Comparison of ENCODE assay signal across 7 mouse cellular contexts in genomic region chr11:5787671-5788055, GRCm38 (mm10). TPM values are rescaled to one million over a fixed set of nuclear protein-coding genes. Genes with fewer than 3 reads are reported as not detected.
DNase-seq lines count a peak whose midpoint lies in the region; ATAC-seq and TF ChIP-seq lines count a peak whose summit lies in the region.

No protein-coding gene starts in this region.

- no peaks in the 10 kb centered on the region for H3K27me3 ChIP-seq in neural tube, embryonic 11.5 days (ENCODE audit: control insufficient read depth, insufficient read depth, low read length)
- no peaks in the 10 kb centered on the region for H3K27me3 ChIP-seq in forebrain, embryonic 13.5 days
- no peaks in the 10 kb centered on the region for H3K27me3 ChIP-seq in liver, embryonic 13.5 days
- no peaks in the 10 kb centered on the region for H3K27me3 ChIP-seq in stomach, postnatal 0 days (ENCODE audit: control insufficient read depth, insufficient read depth, low read length)

- 39% methylated on average over 8 of the region's 8 CpGs for WGBS in neural tube, embryonic 11.5 days
- WGBS in forebrain, embryonic 13.5 days: 38% methylated on average over 8 of the region's 8 CpGs
- WGBS in liver, embryonic 13.5 days (ENCODE audit: insufficient replicate concordance): 22% methylated on average over 8 of the region's 8 CpGs
- 30% methylated on average over 8 of the region's 8 CpGs for WGBS in stomach, postnatal 0 days

- TF ChIP-seq EP300 in stomach, postnatal 0 days (optimal IDR thresholded peaks at IDR 0.05): no peak

- H3K27ac ChIP-seq in neural tube, embryonic 11.5 days (ENCODE audit: low read depth, low read length): peak overlapping the region; percentile 76; the same call in 1 of the 2 replicates
- peak overlapping the region; percentile 82 for H3K27ac ChIP-seq in forebrain, embryonic 13.5 days
- H3K27ac ChIP-seq in liver, embryonic 13.5 days: peak overlapping the region; percentile 98
- H3K27ac ChIP-seq in stomach, postnatal 0 days (replicated peaks): peak overlapping the region; percentile 97

- H3K4me1 ChIP-seq in neural tube, embryonic 11.5 days (ENCODE audit: control insufficient read depth, insufficient read depth, low read length): peaks cover 13% of the 10 kb centered on the region
- H3K4me1 ChIP-seq in forebrain, embryonic 13.5 days: peaks cover 23% of the 10 kb centered on the region
- H3K4me1 ChIP-seq in liver, embryonic 13.5 days (replicated peaks): peaks cover 56% of the 10 kb centered on the region
- H3K4me1 ChIP-seq in stomach, postnatal 0 days (replicated peaks; ENCODE audit: control insufficient read depth, insufficient read depth): peaks cover 5% of the 10 kb centered on the region; the same call in 1 of the 2 replicates

- H3K9me3 ChIP-seq in neural tube, embryonic 11.5 days (ENCODE audit: control insufficient read depth, low read length): no peaks in the 10 kb centered on the region
- H3K9me3 ChIP-seq in forebrain, embryonic 13.5 days (replicated peaks): no peaks in the 10 kb centered on the region
- no peaks in the 10 kb centered on the region for H3K9me3 ChIP-seq in liver, embryonic 13.5 days (replicated peaks)
- H3K9me3 ChIP-seq in stomach, postnatal 0 days (ENCODE audit: control insufficient read depth, low read length): no peaks in the 10 kb centered on the region

- DNase-seq in neural tube, embryonic 11.5 days (ENCODE audit: low spot score): no peak
- DNase-seq in neural tube, embryonic 10.5 days (ENCODE audit: extremely low spot score, low spot score): no peak
- no peak for DNase-seq in liver, embryonic 13.5 days
- no peak for DNase-seq in stomach, postnatal 0 days (ENCODE audit: low spot score)
- no peak for DNase-seq in cerebellum, postnatal 10 days
- no peak for DNase-seq in yolk sac, embryonic 10.5 days (ENCODE audit: low spot score)

- ATAC-seq in neural tube, embryonic 11.5 days (ENCODE audit: insufficient read depth, low FRiP score, low TSS enrichment): no peak
- no peak for ATAC-seq in forebrain, embryonic 13.5 days
- no peak for ATAC-seq in liver, embryonic 13.5 days (ENCODE audit: low read depth)
- ATAC-seq in stomach, postnatal 0 days (ENCODE audit: low FRiP score, low TSS enrichment): no peak

- peaks cover 3% of the 10 kb centered on the region; the same call in 1 of the 2 replicates for H3K36me3 ChIP-seq in neural tube, embryonic 11.5 days (ENCODE audit: control insufficient read depth, insufficient read depth, low read length)
- peaks cover 16% of the 10 kb centered on the region for H3K36me3 ChIP-seq in forebrain, embryonic 13.5 days (ENCODE audit: poor library complexity, severe bottlenecking)
- H3K36me3 ChIP-seq in liver, embryonic 13.5 days: peaks cover 18% of the 10 kb centered on the region
- 0 out of 2 replicates have a peak, but pooled peaks cover 11% of the 10 kb centered on the region for H3K36me3 ChIP-seq in stomach, postnatal 0 days (ENCODE audit: control insufficient read depth, insufficient read depth, low read length)

- peak overlapping the region; percentile 90 for H3K4me3 ChIP-seq in neural tube, embryonic 11.5 days (ENCODE audit: low read depth, low read length)
- H3K4me3 ChIP-seq in forebrain, embryonic 13.5 days: peak overlapping the region; percentile 94
- H3K4me3 ChIP-seq in liver, embryonic 13.5 days (replicated peaks): peak overlapping the region; percentile 78
- peak overlapping the region; percentile 90 for H3K4me3 ChIP-seq in stomach, postnatal 0 days (ENCODE audit: low read depth, low read length)

- TF ChIP-seq CTCF in stomach, postnatal 0 days (IDR thresholded peaks at IDR 0.05; ENCODE audit: low read depth): no peak

- peak overlapping the region; percentile 65 for H3K4me2 ChIP-seq in neural tube, embryonic 11.5 days (ENCODE audit: low read depth)
- peak overlapping the region; percentile 95 for H3K4me2 ChIP-seq in forebrain, embryonic 13.5 days
- peak overlapping the region; percentile 85 for H3K4me2 ChIP-seq in liver, embryonic 13.5 days
- H3K4me2 ChIP-seq in stomach, postnatal 0 days (replicated peaks; ENCODE audit: low read depth): peak overlapping the region; percentile 85

- H3K9ac ChIP-seq in neural tube, embryonic 11.5 days (ENCODE audit: low read length): peak overlapping the region; percentile 89
- peak overlapping the region; percentile 88 for H3K9ac ChIP-seq in forebrain, embryonic 13.5 days
- H3K9ac ChIP-seq in liver, embryonic 13.5 days: peak overlapping the region; percentile 81
- peak overlapping the region; percentile 86 for H3K9ac ChIP-seq in stomach, postnatal 0 days (ENCODE audit: low read length)

RNA-seq across cellular contexts. Expression of gene Dbnl, which starts 0.6 kb away (rescaled TPM):
- polyA plus RNA-seq in neural tube, embryonic 11.5 days (2014; fragmentation: Nextera tagmentation; extraction: Ambion mirVana): 149 and 156 TPM in 2 replicates
- polyA plus RNA-seq in forebrain, embryonic 13.5 days (2015; fragmentation: Nextera tagmentation; extraction: Ambion mirVana): 133 and 136 TPM in 2 replicates
- polyA plus RNA-seq in liver, embryonic 13.5 days (2015; fragmentation: Nextera tagmentation; extraction: Ambion mirVana): 57.5 and 64.4 TPM in 2 replicates
- 99.8 and 104 TPM in 2 replicates for polyA plus RNA-seq in stomach, postnatal 0 days (2015; fragmentation: Nextera tagmentation; extraction: Ambion mirVana)

RNA-seq across cellular contexts. Expression of gene Pgam2, which starts 15.9 kb away (rescaled TPM):
- 17.4 and 20.5 TPM in 2 replicates for polyA plus RNA-seq in neural tube, embryonic 11.5 days (2014; fragmentation: Nextera tagmentation; extraction: Ambion mirVana)
- polyA plus RNA-seq in forebrain, embryonic 13.5 days (2015; fragmentation: Nextera tagmentation; extraction: Ambion mirVana): 1.2 and 3.1 TPM in 2 replicates
- 1.7 and 3.3 TPM in 2 replicates for polyA plus RNA-seq in liver, embryonic 13.5 days (2015; fragmentation: Nextera tagmentation; extraction: Ambion mirVana)
- polyA plus RNA-seq in stomach, postnatal 0 days (2015; fragmentation: Nextera tagmentation; extraction: Ambion mirVana): 2.8 and 3.9 TPM in 2 replicates

RNA-seq across cellular contexts. Expression of gene Urgcp, which starts 25.5 kb away (rescaled TPM):
- 14.4 and 16.5 TPM in 2 replicates for polyA plus RNA-seq in neural tube, embryonic 11.5 days (2014; fragmentation: Nextera tagmentation; extraction: Ambion mirVana)
- polyA plus RNA-seq in forebrain, embryonic 13.5 days (2015; fragmentation: Nextera tagmentation; extraction: Ambion mirVana): 24.9 and 25.7 TPM in 2 replicates
- polyA plus RNA-seq in liver, embryonic 13.5 days (2015; fragmentation: Nextera tagmentation; extraction: Ambion mirVana): 9.4 and 10.0 TPM in 2 replicates
- polyA plus RNA-seq in stomach, postnatal 0 days (2015; fragmentation: Nextera tagmentation; extraction: Ambion mirVana): 14.1 and 15.4 TPM in 2 replicates

RNA-seq across cellular contexts. Expression of gene Polm, which starts 50.2 kb away (rescaled TPM):
- 5.0 and 6.2 TPM in 2 replicates for polyA plus RNA-seq in neural tube, embryonic 11.5 days (2014; fragmentation: Nextera tagmentation; extraction: Ambion mirVana)
- polyA plus RNA-seq in forebrain, embryonic 13.5 days (2015; fragmentation: Nextera tagmentation; extraction: Ambion mirVana): 7.6 and 7.8 TPM in 2 replicates
- polyA plus RNA-seq in liver, embryonic 13.5 days (2015; fragmentation: Nextera tagmentation; extraction: Ambion mirVana): 2.0 and 2.2 TPM in 2 replicates
- polyA plus RNA-seq in stomach, postnatal 0 days (2015; fragmentation: Nextera tagmentation; extraction: Ambion mirVana): 5.7 and 6.3 TPM in 2 replicates
